Mouse (Mus musculus) mature B cell (primary cell): ENCODE data around the gene Kcnd3.

Source experiments
- in situ Hi-C: fragments of 300-500 bp; cut with MboI; formaldehyde crosslinking; loops from 2 replicates; pipeline ENCODE4 v1.14.3; 2019

Gene Kcnd3

GRCm38 (mm10) chr3:105721681-105722201, 269.6 kb downstream of the Kcnd3 start:
- in situ Hi-C loops: loop anchor here (5.0 kb wide), 1 partner anchor 34 kb away; the partner anchor contains the start of gene Ddx20

DNA sequence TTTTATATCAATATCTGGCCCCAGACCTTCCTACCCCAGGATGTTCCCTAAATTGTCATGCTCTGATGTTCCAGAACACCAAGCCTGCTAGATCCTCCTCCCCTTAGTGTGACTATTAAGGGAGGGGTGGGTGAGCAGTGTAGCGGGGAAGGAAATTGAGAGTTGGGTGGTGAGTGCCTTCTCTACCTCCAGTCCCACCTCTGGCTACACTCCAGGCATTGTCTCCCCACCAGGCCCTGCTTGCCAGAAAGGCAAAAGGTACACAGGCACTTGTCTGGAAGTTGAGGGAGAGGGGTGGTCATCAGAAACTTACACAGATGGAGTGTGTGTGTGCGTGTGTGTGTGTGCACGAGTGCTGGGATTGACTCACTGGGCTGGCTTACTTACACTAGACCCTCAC, 270.4 kb downstream of the Kcnd3 start:
- in situ Hi-C loops: loop anchor here (5.0 kb wide), 1 partner anchor 35 kb away; the partner anchor contains the start of gene Ddx20
